Mouse (Mus musculus) brain, adult 2 months (tissue): Measurements from ENCODE around the gene Rbm48.
"Not testable (repeated sequence)": the region's sequence is repeated elsewhere in the genome, so short reads cannot be mapped to it uniquely, and the experiment has no call there.

Experiments
- DNase-seq: peaks from one replicate; pipeline ENCODE4 v3.0.0; 2011; ENCODE audit warnings: low read depth, low spot score

Gene Rbm48

DNA sequence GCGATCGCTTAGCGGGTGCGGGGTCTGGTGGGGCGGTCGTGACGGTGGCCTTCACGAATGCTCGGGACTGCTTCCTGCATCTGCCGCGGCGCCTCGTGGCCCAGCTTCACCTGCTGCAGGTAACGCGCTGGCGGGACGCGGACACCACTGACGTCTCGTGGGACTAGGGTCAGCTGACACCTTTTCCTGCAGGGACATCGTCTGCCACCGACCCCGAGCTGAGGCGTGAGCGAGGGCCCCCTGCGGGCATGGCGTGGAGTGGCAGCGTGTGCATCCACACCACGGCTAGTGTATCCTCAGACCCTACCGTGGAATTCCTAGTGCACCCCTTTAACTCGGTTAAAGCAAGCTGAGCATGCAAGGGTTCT lies at the start of gene Rbm48:
Rbm48 (minus strand) TSS at position 187 of the 368 bp plus-strand sequence.
- peak; percentile 92 for DNase-seq

DNA sequence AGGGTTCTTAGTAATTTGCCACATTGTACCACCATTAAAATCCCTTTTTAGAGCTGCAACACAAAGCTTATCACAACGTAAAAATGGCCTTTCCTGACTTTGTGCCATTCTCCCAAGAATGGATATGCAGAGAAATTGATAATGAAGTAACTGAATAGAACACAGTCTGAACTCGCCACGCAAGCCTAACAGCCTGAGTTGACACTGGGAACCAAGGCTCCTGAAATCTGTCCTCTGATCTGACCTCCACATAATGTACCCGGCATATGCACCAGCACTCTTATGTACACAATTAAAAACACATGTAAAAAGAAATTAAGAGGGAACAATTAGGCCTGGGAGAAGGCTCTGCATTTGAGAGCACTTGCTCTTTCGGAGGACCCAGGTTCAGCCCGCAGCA lies 48.9 kb upstream of the Rbm48 start:
- DNase-seq: no peak

DNA sequence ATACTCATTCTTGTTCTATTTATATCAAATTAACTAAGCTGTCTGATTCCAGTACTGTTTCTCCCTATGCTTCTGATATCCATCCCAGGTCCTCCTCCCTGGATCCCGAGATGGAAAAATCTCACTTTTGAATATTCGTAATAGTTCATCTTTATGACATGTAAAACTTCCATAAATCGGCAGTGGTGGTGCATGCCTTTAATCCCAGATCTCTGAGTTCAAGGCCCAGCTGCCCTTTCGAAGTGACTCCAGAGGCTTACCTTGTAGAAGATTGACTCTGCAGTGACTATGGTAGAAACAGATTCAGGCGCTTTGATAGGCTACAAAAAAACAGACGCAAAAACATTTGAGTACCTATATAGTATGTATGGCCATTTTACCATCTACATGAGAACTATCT lies 48.2 kb upstream of the Rbm48 start:
- no peak for DNase-seq

DNA sequence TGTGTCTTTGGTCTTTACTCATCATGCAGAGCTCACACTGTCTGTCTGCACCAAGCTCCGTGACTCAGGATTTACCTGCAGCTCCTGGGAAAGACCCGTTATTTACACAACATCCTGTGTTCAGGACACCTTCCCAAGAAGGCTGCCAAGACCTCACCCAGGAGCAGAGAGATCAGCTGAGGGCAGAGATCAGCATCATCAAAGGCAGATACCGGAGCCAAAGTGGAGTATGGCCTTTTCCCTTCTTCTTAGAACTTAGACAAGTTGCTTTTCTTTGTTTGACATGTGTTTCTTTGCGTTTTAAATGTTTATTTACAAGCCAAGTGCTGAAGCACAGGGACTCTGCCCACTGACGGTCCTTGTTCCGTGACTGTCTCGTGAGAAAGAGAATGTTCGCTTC lies 38.9 kb upstream of the Rbm48 start:
- no peak for DNase-seq

DNA sequence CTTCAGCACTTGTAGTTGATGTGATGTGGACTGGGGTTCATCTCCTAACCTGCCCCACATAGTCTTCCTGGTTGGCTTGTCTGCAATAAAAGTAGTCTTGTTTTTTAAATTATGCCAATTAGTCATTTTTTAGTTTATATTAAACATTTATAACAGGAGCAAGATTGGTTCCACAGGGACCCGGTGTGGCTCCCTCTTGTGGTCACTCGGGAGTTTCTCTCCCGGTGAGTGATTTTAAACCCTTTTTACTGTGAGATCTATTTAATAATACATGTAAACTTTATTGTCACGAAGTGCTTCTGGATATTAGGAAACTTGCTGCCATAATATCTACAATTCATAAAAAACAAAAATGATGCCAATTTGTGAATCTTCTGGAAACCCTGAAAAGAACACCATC lies 37.6 kb upstream of the Rbm48 start:
- no peak for DNase-seq

DNA sequence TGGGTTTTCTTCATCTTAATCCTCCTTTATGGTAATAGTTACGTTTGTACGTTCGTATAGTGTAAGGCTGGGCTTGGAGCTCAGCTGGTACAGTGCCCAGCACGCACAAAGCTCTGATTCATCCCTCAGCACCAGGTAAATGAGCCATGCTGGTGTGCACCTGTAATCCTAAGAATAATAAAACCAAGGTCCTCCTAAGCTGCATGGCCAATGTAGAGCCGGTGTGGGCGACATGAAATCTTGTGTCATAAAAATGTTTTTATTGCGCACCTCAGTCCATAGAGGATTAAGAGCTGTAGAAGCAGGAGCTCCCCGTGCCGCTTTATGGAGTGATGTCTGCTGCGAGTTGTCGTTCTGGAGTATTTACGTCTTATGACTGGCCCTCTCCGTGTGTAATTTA lies 36.9 kb upstream of the Rbm48 start:
- no peak for DNase-seq

DNA sequence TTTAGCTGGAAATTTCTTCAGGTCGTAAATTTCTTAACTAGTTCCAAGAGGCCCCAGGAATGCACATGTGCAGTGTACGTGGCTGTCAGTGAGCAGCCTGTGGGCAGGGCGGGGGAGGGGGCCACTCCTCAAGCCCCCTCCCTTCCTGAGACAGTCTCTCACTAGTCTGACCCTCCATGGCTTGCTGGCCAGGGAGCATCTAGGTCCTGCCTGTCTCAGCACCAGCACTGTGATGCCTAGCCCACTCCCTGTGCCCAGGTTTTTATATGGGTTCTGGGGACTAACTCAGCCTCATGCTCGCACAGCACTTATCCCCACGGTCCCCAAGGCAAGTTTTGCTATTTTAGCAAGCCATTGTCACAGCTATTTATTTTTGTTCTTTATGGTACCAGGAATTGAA lies 35.9 kb upstream of the Rbm48 start:
- no peak for DNase-seq

- DNase-seq: no peak
Observed at GRCm38 (mm10) chr5:3631512-3632271, 35.3 kb upstream of the Rbm48 start.

GRCm38 (mm10) chr5:3630055-3630454 lies 33.7 kb upstream of the Rbm48 start:
- DNase-seq: no peak

DNA sequence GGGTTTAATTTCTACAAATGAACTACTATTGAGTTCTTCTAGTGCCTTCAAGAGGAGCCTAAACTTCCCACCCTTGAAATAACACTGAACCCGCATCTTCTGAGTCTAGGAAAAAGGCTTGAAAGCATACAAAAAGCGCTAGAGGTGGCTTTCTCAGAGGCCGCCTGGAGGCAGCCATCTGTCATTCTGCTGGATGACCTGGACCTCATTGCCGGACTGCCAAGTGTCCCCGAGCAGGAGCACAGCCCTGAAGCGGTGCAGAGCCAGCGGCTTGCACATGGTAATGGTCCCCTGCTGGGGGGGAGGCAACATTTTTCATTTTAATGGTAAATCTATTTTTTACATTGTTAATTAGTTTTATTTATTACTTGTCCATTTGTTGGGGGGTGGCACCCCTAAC lies 24.1 kb upstream of the Rbm48 start:
- DNase-seq: peak; percentile 79

GRCm38 (mm10) chr5:3611835-3612234 lies 15.4 kb upstream of the Rbm48 start:
- not testable (repeated sequence) for DNase-seq

- DNase-seq: no peak
Observed at GRCm38 (mm10) chr5:3609241-3609640, 12.9 kb upstream of the Rbm48 start.

GRCm38 (mm10) chr5:3607114-3607513 lies 10.7 kb upstream of the Rbm48 start:
- DNase-seq: no peak

DNA sequence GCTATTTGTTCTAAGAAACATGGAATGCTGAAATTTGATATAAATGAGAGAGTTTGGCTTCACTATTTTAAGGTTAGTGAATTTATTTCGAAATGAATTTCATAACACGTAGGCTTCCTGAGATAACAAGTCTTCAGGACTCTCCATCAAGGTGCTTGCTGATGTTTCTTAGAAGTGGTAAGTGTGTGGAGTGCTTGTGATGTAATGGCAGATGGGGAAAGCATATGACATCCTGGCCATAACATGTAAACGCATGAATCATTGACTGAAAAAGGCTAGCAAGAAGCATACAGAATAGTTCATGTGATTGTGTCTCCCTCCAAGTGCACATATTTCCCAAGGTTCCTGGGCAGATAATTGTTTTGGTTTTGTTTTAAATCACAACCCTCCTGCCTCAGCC lies 4.4 kb upstream of the Rbm48 start:
- no peak for DNase-seq

DNA sequence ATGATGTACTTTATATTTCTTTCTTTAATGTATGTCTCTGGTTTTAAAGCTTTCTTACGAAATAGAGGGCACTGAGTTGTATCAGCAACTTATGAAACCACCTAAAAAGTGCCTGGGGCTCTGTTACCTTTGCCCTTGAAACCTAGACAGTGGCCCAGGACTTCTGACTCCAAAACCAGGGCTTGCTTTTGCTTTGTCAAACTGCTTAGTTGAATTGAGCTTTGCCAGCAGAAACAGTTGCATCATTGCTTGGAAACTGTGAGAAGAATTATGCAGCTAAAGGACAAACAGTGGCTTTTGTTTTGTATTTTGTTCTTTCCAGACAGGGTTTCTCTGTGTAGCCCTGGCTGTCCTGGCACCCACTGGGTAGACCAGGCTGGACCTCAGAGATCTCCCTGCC lies 3.9 kb upstream of the Rbm48 start:
- DNase-seq: no peak

- DNase-seq: no peak
Observed at GRCm38 (mm10) chr5:3598766-3599165, 2.4 kb upstream of the Rbm48 start.

DNA sequence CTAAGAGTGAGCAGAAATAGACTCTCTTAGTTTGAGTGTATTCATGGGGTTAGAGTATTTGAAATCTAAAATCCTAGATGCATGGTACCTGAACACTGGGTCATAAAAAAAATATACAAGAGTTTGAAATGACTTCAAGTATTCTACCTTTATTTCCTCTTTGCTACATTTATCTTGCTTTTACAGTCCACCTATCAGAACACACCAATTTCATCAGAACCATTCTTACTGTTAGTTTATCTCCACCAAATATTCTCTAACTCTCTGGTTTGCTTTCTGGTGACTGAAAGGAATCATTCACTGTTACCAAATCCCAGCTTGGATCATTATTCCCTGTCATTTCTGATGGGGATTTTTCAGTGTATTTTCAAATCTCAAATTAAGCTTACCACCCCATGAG lies 786 bp upstream of the Rbm48 start:
- DNase-seq: no peak

DNA sequence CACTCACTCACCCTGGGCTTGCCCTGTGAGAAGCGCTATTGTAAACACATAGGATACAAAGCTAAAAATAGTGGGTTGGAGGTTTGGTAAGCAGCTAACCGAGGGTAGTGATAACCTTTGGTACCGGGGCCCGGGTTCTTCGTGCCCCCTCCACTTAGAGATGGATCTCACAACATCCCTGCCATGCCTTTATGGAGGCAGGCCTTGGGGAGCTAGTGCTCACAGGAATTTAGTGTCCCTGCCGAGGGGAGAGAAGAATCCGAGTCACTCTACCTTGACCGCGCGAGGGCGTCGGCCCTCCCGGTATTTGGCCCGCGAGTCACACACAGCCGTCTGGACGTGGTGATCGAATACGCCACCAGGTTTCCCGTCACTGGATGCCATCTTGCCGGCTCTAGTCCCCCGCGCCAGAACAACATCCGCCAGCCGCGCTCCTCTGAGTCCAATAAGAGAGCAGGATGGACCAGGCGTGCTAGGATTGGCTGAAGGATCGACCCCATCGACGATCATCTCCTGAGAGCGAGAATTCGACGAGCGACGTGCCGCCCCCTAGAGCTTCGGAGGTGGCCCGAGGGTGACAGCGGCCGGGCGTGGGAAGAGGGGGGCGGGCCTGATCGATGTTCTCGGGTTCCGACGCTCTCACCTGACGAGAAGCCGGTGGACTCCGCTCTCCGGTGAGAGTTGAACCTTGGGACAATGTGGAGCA lies 539 bp downstream of the Rbm48 start, which contains the start of gene Pex1:
Pex1 (plus strand) TSS at position 374 of the 706 bp plus-strand sequence.
- DNase-seq: peak; percentile 99

DNA sequence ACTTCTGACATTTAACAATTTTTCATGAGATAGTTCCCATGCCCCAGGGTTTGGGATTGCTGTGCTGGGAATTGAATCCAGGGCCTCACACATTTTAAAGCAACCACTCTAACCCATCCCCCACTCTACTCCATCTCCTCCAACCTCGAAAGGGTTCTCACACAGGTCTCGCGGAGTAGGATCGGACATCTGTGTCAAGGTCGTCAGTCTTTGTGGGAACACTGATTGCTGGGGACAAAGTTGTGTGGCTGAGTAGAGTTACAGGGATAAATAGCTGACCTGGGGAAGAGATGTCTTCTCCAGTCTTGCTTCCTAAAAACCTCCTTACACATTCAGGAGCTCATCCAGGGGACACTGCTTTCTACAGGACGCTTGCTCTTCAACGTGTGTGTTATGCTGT lies 17.3 kb downstream of the Rbm48 start:
- DNase-seq: no peak

- no peak for DNase-seq
Observed at GRCm38 (mm10) chr5:3577939-3578338, 18.4 kb downstream of the Rbm48 start.

GRCm38 (mm10) chr5:3574825-3575224 lies 21.6 kb downstream of the Rbm48 start:
- DNase-seq: no peak

GRCm38 (mm10) chr5:3571266-3571665 lies 25.1 kb downstream of the Rbm48 start, which contains the start of gene 1700109H08Rik:
1700109H08Rik (plus strand) TSS chr5:3571566.
- DNase-seq: no peak

DNA sequence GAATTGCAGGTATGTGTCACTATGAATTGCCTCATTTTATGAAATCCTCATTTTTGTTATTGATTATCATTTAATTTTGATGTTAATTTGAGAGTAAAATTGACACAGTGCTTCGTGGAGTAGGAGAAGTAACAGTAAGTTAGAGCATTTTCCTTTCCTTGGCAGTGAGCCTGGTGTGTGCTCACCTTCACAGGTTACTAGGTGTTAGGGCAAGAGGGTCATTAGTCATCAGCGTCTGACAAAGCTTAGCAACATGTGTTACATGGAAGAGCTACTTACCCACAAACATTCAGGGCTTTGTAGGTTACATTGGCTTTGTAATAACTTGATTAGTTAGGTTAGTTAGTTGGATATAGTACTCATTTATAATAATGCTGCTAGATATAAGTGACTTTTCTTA lies 42.2 kb downstream of the Rbm48 start:
- no peak for DNase-seq
